Mouse (Mus musculus) thymus, postnatal 0 days (tissue): ENCODE measurements around the gene Gm11444. TPM values are rescaled to one million over a fixed set of nuclear protein-coding genes. Genes with fewer than 3 reads are reported as not detected.

Experiments
- DNase-seq: peaks from one replicate; pipeline ENCODE4 v3.0.0-alpha.2; 2015; ENCODE audit warnings: low spot score
- polyA plus RNA-seq: library from polyadenylated mRNA; unstranded; fragments of >200 nt; fragmentation: Nextera tagmentation; extraction: Ambion mirVana; gene quantifications from 2 replicates; pipeline ENCODE4 v1.2.1, GENCODE M21; 2015

The Gm11444 gene
- polyA plus RNA-seq, 1 experiment from 2014 or later, result not detected

DNA sequence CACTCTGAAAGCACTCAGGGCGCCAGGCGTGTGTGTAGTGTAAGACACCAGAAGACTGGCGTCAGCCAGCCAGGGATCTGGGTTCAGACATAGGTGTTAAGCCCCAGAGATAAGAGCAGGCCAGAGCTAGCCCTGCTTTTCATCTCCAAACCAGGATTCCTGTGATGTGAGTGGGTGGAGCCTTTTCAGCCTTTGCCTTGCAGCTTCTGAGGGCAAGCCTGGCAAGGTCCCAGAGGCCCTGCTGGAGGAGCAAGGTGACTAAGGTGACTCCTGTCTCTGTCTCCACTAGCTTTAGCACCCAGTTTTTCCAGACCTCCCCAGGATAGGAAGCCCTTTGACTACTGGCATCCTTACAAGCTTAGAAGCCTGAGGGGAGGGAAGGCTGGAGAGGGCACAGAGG, 31.7 kb downstream of the Gm11444 start:
- no peak for DNase-seq

DNA sequence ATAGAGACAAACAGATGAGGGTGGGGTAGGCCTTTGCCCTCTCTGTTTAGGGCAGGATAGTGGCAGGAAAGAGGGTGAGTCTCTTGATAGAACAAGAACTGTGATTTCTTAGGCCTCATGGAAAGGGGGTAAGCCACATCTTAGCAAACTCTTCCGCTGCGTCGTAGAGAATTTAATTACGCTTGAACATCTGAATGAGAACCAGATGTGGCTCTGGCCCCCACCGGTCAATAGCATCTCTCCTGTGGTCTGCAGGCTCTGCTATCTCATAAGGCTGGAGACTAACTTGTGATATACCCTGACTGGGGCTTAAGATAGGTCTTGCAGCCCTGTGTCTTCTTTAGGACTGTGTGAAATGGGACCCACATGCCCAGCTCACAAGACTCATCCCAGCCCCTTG, 33.7 kb downstream of the Gm11444 start:
- DNase-seq, result no peak

DNA sequence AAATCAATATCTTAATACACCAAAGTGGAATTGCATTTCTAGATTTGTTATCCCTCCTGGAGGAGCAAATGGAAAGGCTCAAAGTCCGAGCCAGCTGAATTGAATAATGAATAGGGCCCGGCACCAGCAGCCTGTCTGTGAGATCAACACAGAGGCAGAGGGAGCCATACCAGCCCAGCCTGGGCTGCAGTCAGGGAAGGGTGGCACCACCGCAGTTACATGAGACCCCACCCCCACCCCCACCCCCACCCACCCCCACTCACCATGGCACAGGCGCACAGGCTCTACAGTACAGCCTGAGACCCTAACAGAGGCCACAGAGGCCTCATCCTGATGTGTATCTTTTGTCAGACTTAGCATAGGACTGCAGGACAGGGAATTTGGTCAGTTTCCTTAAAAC, 35.5 kb downstream of the Gm11444 start:
- no peak for DNase-seq

DNA sequence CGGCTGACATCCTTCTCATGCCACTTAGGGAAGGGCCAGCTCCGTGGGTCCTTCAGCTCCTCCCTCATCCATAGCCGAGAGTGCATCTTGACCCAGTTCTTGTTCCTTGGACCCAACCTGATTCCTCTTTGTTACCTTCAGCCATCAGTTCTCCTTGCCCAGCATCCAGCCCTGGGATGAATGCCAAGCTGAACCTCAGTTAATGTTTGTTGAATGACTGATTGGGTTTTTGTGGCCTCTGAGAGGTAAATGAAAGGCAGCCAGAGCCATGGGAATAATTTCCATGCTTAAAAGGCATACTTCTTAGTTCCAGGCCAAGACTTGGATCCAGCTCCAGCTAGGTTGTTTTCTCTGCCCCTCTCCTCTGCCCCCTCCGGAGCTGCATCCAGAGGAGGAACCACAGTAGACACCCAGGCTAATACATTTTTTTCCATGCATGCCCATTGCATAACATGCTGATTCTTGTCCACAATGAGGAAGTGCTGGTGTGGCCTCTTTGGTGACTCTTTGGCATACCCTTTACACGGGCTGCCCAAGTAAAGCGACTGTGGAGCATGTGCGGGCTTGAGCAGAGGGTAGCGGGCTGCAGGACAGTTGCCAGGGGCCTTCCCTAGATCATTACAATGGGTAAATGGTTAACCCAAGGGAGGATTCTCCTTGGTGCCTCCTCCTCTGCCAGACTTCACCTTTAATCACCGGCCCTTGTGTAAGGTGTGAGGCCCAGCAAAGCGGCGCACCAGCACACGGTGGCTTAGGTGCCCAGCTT, 37.7 kb downstream of the Gm11444 start:
- no peak for DNase-seq

DNA sequence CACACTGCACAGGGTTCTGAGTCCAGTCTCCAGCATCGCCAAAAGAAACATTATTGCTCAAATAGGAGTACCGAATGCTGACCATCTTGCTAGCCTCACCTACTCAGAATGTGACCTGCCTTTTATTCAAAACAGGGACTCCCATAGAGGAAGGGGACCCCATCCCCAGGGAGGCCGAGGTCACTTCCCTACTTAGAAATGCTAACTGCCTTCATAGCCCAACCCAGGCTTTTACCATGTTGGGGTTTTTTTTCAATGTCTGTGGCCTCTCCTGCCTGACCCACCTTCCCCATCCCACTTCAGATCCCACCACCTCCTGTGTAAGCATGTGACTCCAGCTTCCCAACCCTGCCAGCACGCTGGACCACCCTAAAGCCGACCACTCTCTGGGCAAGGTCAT, 38.5 kb downstream of the Gm11444 start:
- DNase-seq, result no peak

DNA sequence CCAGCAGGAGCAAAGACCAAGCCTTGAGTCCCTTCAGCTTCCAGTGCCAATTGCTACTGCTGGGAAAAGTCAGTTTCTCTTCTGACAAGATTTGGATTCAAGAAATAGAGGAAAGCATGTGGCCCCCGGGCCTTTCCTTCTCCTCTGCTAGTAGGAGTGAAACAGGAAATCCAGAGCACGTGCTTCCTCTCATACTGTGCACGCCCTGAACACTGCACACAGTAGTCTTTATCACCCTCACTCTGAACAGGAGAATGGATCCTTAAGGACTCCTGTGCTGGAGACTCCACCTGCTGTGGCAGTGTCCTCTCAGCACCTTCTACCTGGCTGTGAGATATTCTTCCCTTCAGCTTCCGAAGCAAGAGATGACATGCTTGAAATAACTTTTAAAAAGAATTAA, 38.9 kb downstream of the Gm11444 start:
- DNase-seq, result no peak

DNA sequence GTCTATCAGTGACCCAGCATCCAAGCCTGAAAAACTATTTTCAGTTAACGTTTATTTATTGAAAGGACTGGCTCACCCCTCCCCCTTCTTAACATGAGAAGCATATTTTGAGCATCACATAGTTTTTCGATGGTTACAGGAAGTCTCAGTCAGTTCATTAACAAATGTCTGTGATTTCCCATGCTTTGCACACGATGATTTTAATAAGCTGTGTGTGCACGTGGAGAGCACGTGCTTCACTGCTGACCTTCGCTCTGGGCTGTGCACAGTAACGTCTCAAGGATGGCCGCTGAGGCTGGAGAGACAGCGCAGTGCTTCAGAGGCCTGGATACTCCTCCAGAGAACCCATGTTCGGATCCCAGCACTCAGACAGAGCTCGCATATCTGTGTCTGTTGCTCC, 42.8 kb downstream of the Gm11444 start:
- no peak for DNase-seq

DNA sequence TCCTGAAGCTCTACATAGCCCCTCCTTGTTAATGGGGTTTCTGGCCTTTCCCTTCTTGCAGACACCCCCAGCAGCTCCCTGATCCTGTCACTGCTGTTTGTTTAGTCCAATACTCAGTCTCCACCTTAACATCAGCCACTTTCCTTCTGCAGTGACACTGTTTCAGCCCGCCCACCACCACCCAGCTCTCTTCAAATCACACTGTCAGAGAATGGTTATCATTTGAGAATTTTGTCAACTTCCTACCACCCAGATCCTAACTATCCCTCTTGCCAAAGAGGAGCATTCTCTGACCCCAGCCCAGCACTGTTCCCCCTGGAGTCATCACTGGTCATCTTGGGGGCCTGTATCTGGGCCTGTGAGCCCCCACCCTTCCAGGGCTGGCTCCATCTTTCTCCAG, 44.4 kb downstream of the Gm11444 start:
- no peak for DNase-seq

DNA sequence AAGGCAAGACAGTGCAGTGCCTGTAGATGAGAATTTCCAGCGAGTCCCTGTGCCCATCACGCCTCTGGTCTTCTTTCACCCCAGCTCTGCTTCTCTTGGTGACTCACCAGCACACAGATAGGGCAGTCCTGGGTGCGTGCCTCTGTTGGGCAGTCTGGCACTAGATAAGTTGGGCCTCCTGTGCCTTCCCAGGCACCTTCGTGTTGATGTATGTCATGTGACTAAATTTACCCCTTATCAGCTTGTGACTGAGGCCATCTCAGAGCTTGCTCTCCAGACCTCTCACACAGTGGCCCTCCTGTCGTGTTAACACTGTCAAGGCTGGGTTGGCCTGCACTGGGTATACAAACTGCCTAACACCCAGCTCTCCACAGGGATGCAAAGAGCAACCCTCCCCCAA, 46.1 kb downstream of the Gm11444 start:
- no peak for DNase-seq

DNA sequence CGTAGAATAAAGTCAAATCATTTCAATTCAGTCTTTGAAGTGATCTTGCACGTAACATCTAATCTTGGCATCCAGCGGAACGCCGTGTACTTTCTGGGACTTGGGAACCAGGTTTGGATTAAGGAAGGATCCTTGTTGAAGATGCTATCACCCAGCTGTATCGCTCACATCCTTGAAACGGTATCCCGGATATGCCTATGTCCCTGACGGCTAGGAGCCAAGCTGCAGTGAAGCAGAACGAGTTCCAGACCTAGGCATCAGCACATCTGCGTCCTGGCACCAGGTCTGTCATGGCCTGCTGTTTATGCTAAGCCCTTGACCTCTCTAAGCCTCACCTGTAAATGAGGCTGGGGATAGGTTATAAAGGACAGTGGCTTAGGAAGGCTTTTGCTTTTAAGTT, 49.8 kb downstream of the Gm11444 start:
- DNase-seq, result no peak

DNA sequence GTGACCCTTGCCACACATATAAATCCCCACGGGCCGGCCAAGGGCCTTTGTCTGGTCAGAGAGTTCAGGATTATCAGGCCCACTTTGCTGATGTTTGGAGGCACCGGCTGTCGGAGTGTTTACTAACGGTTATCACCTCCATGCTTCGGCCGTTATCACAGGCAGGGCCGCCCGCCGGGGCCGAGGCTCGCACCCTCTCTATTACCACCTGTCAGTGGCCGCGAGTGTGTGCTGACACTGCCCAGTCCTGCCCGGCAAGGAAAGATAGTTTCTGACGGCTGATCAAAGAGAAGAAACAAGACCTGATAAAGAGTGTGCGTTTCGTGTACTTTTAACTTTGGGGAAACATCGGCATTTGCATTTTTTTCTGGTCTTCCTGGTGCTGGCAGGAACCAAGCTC, 50.3 kb downstream of the Gm11444 start:
- no peak for DNase-seq

DNA sequence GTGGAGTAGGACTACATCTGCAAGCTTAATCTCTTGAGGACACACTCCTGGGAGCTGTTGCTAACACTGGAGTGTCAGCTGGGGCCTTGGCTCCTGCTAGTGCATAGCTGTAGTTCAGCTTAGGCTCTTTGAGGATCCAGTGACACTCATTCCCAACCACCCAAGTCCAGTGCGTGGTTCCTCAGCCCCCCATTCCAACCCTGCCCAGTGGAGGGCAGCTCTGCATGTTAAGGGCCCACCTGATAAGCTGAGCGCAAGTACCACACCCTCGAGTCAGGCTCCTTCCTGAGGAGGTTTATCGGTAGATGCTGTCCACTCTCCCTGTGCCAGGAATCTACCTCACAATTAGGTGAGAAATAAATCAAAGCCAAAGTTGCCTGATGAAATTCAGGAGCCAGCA, 50.7 kb downstream of the Gm11444 start:
- no peak for DNase-seq

Other genes starting within 250 kb of the Gm11444 start
- 0.58 and 1.0 TPM in 2 replicates for gene Tbx2, start 17.8 kb downstream of the Gm11444 start, polyA plus RNA-seq
- 0.04 TPM in 1 of 2 replicates, not detected in the other for gene Tbx4, start 36.1 kb upstream of the Gm11444 start, polyA plus RNA-seq